Mouse (Mus musculus) liver, postnatal 0 days (tissue): Measurements from ENCODE around the gene Ckap4. TPM values are rescaled to one million over a fixed set of nuclear protein-coding genes. Genes with fewer than 3 reads are reported as not detected.

Experiments
- ATAC-seq: fragments of 200-750 bp; cut with Nextera tagmentation; 2 replicates; pipeline ENCODE4 v1.8.0; 2017; ENCODE audit warnings: mild to moderate bottlenecking, moderate library complexity
- DNase-seq: peaks from one replicate; pipeline ENCODE4 v3.0.0-alpha.2; 2016
- H3K27ac ChIP-seq: fragments of 300-500 bp; sonication (generic); 2 replicates; pipeline ENCODE4 v1.5.1; 2014; ENCODE audit warnings: antibody characterized with exemption, moderate library complexity, mild to moderate bottlenecking, low read depth
- H3K27me3 ChIP-seq: fragments of 300-500 bp; sonication (generic); 2 replicates; pipeline ENCODE4 v1.6.1; 2014; ENCODE audit warnings: low read length, control low read depth, mixed read lengths; ENCODE audit not compliant: insufficient read depth
- H3K36me3 ChIP-seq: fragments of 300-500 bp; sonication (generic); replicated peaks from 2 replicates; pipeline ENCODE4 v1.6.1; 2014; ENCODE audit warnings: mild to moderate bottlenecking, control low read depth, low read length, moderate library complexity, mixed read lengths; ENCODE audit not compliant: insufficient read depth
- H3K4me1 ChIP-seq: fragments of 300-500 bp; sonication (generic); 2 replicates; pipeline ENCODE4 v1.6.1; 2014; ENCODE audit warnings: antibody characterized with exemption, mild to moderate bottlenecking, control low read depth; ENCODE audit not compliant: insufficient read depth
- H3K4me2 ChIP-seq: fragments of 300-500 bp; sonication (generic); 2 replicates; pipeline ENCODE4 v1.6.1; 2014; ENCODE audit warnings: low read depth, mild to moderate bottlenecking, low read length, moderate library complexity, mixed read lengths
- H3K4me3 ChIP-seq: fragments of 300-500 bp; sonication (generic); 2 replicates; pipeline ENCODE4 v1.5.1; 2014; ENCODE audit warnings: low read depth, low read length
- H3K9ac ChIP-seq: fragments of 300-500 bp; sonication (generic); replicated peaks from 2 replicates; pipeline ENCODE4 v1.6.1; 2014; ENCODE audit warnings: mild to moderate bottlenecking, moderate library complexity
- H3K9me3 ChIP-seq: fragments of 300-500 bp; sonication (generic); 2 replicates; pipeline ENCODE4 v1.6.1; 2016; ENCODE audit warnings: mild to moderate bottlenecking, control low read depth, low read length, mixed read lengths
- CTCF ChIP-seq: sonication (generic); IDR thresholded peaks from 2 replicates; pipeline ENCODE4 v1.5.1; 2016; ENCODE audit warnings: antibody characterized with exemption, low read depth
- EP300 ChIP-seq: IDR thresholded peaks from 2 replicates; pipeline ENCODE4 v1.6.1; 2016; ENCODE audit warnings: antibody characterized with exemption, low read depth, mild to moderate bottlenecking
- WGBS: fragments of 180-500 bp; shearing (Covaris S2); extraction: QIAGEN DNeasy Blood & Tissue Kit; methylation state at CpG from one replicate; pipeline ENCODE4 v1.1.7; 2014; ENCODE audit not compliant: insufficient replicate concordance; 5-methylcytosine and 5-hydroxymethylcytosine counted together
- polyA plus RNA-seq: library from polyadenylated mRNA; unstranded; fragments of >200 nt; fragmentation: Nextera tagmentation; extraction: Ambion mirVana; gene quantifications from 2 replicates; pipeline ENCODE4 v1.2.1, GENCODE M21; 2015

Gene Ckap4
- polyA plus RNA-seq, 1 experiment from 2014 or later: 10.3 TPM

GRCm38 (mm10) chr10:84477613-84478076 is 56.2 kb downstream of the Ckap4 start:
- no peak for DNase-seq

GRCm38 (mm10) chr10:84477045-84477612 is 56.7 kb downstream of the Ckap4 start:
- H3K4me3 ChIP-seq: no peak overlapping the region
- H3K36me3 ChIP-seq: no peaks in the 10 kb centered on the region
- no peak for ATAC-seq
- no peaks in the 10 kb centered on the region for H3K27me3 ChIP-seq
- no peak overlapping the region for H3K27ac ChIP-seq
- 72% methylated on average over 4 of the region's 4 CpGs for WGBS
- H3K9me3 ChIP-seq: no peaks in the 10 kb centered on the region
- no peak overlapping the region for H3K9ac ChIP-seq
- no peak overlapping the region for H3K4me2 ChIP-seq
- TF ChIP-seq EP300 (no peak), CTCF (no peak)
- H3K4me1 ChIP-seq: peaks cover 12% of the 10 kb centered on the region
- no peak for DNase-seq

More at GRCm38 (mm10) chr10:84477613-84478076, 56.2 kb downstream of the Ckap4 start:
- H3K27ac ChIP-seq: no peak overlapping the region
- 48% methylated on average over 3 of the region's 3 CpGs for WGBS
- peak; percentile 51; the same call in 1 of the 2 replicates for ATAC-seq
- H3K4me3 ChIP-seq: no peak overlapping the region
- H3K4me1 ChIP-seq: peaks cover 12% of the 10 kb centered on the region
- no peaks in the 10 kb centered on the region for H3K27me3 ChIP-seq
- TF ChIP-seq EP300: no peak
- TF ChIP-seq CTCF: no peak
- no peak overlapping the region for H3K4me2 ChIP-seq
- H3K9ac ChIP-seq: no peak overlapping the region
- H3K9me3 ChIP-seq: no peaks in the 10 kb centered on the region
- no peaks in the 10 kb centered on the region for H3K36me3 ChIP-seq

Other genes with a start within 250 kb of the Ckap4 start
- 0.13 and 0.20 TPM in 2 replicates for gene Nuak1, start 93.5 kb downstream of the Ckap4 start, polyA plus RNA-seq
- gene Tcp11l2, start 42.6 kb upstream of the Ckap4 start, polyA plus RNA-seq: 29.8 and 36.8 TPM in 2 replicates
- 2.8 and 3.9 TPM in 2 replicates for gene Polr3b, start 88.2 kb upstream of the Ckap4 start, polyA plus RNA-seq
- not detected in 2 replicates for gene Rfx4, start 222.0 kb upstream of the Ckap4 start, polyA plus RNA-seq